Mouse (Mus musculus): ENCODE results near the gene Chmp4b. TPM values are rescaled to one million over a fixed set of nuclear protein-coding genes. Genes with fewer than 3 reads are reported as not detected.

The Chmp4b gene
- polyA plus RNA-seq, 1 experiment, result 217 TPM

- no peak for TF ChIP-seq POLR2A (IDR thresholded peaks at IDR 0.05; ENCODE audit: borderline replicate concordance, low read depth, low read length)
- H3K27ac ChIP-seq (ENCODE audit: insufficient read depth, low read depth, low read length), result no peak overlapping the region
- no peak overlapping the region for H3K4me3 ChIP-seq (ENCODE audit: insufficient read depth, low read length)
- H3K4me1 ChIP-seq (ENCODE audit: control insufficient read depth, insufficient read depth, low read length), result no peaks in the 10 kb centered on the region
Measured at GRCm38 (mm10) chr2:154707830-154708385, 56.4 kb downstream of the Chmp4b start.

GRCm38 (mm10) chr2:154711701-154712100, 60.2 kb downstream of the Chmp4b start:
- TF ChIP-seq POLR2A (IDR thresholded peaks at IDR 0.05; ENCODE audit: borderline replicate concordance, low read depth, low read length) (no peak), CTCF (IDR thresholded peaks at IDR 0.05; ENCODE audit: low read depth, low read length) (no peak)
- peaks cover 21% of the 10 kb centered on the region for H3K4me1 ChIP-seq (ENCODE audit: control insufficient read depth, insufficient read depth, low read length)
- H3K4me3 ChIP-seq (ENCODE audit: insufficient read depth, low read length), result no peak overlapping the region
- no peak overlapping the region for H3K27ac ChIP-seq (ENCODE audit: insufficient read depth, low read depth, low read length)

DNA sequence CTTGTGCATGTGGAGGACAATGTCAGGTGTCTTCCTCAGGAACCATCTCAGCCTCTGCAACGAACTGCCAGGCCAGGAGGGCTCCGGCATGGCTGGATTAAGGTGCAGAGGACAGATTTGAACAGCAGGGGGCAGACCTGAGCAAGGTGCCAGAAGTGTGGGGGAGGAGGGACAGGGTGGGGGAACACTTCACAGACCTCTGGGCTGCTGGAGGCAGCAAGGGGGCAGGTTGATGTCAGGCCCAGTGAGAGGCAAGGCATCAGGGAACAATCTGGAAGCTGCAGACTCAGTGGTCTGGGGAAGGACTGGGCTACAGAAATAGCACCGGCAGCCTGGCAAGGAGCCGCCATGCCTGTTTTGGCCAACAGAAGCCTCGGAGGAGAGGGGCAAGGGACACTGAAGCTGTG, 60.8 kb downstream of the Chmp4b start:
- no peak overlapping the region for H3K4me3 ChIP-seq (ENCODE audit: insufficient read depth, low read length)
- no peak overlapping the region for H3K27ac ChIP-seq (ENCODE audit: insufficient read depth, low read depth, low read length)
- TF ChIP-seq CTCF (IDR thresholded peaks at IDR 0.05; ENCODE audit: low read depth, low read length) (peak; percentile 95), POLR2A (IDR thresholded peaks at IDR 0.05; ENCODE audit: borderline replicate concordance, low read depth, low read length) (no peak)
- peaks cover 24% of the 10 kb centered on the region for H3K4me1 ChIP-seq (ENCODE audit: control insufficient read depth, insufficient read depth, low read length)

GRCm38 (mm10) chr2:154713083-154713482, 61.6 kb downstream of the Chmp4b start:
- H3K4me1 ChIP-seq (ENCODE audit: control insufficient read depth, insufficient read depth, low read length), result peaks cover 24% of the 10 kb centered on the region
- H3K27ac ChIP-seq (ENCODE audit: insufficient read depth, low read depth, low read length), result no peak overlapping the region
- no peak for TF ChIP-seq POLR2A (IDR thresholded peaks at IDR 0.05; ENCODE audit: borderline replicate concordance, low read depth, low read length)
- TF ChIP-seq CTCF (IDR thresholded peaks at IDR 0.05; ENCODE audit: low read depth, low read length), result peak; percentile 42; the same call in 1 of the 2 replicates
- no peak overlapping the region for H3K4me3 ChIP-seq (ENCODE audit: insufficient read depth, low read length)

DNA sequence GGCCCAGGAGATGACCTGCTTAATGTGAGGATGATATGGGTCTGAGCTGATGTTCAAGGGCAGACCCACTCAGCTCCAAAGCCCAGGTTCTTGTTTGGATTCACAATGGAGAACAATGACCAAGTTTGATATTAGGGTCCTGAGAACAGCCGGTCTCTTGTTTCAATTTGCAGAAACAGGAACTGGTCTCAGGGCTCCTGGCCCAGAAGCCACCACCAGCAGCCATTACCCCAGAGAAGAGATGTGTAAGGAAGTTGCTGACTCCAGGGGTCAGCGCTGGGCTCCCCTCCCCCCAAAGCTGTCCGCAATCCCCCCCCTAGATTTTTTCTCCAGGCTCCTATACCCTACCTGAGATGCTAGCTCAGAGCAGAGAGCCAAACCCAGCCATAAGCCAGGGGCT, 62.5 kb downstream of the Chmp4b start:
- Histone ChIP-seq H3K27ac (ENCODE audit: insufficient read depth, low read depth, low read length) (peak overlapping the region; percentile 70), H3K4me1 (ENCODE audit: control insufficient read depth, insufficient read depth, low read length) (peaks cover 24% of the 10 kb centered on the region), H3K4me3 (ENCODE audit: insufficient read depth, low read length) (no peak overlapping the region)
- TF ChIP-seq POLR2A (IDR thresholded peaks at IDR 0.05; ENCODE audit: borderline replicate concordance, low read depth, low read length) (no peak), CTCF (IDR thresholded peaks at IDR 0.05; ENCODE audit: low read depth, low read length) (no peak)

DNA sequence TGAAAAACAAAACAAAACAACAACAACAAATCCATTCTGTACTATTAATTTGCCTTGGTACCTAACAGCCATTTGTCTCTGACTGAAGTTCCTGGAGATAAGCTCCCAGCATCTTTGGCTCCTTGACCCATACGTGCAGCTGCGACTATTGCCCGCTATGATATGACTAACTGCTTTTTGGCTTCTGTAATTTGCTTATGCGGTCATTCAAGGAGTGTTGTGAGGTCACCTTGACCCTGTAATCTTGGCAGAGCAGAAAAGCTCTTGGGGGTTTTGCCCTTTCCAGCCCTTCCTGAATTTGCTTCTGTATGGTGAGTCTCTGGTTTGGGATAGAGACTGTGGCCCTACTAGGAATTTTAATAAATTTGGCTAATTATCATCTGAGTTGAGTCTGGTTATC, 65.1 kb downstream of the Chmp4b start:
- Histone ChIP-seq H3K4me3 (ENCODE audit: insufficient read depth, low read length) (no peak overlapping the region), H3K27ac (ENCODE audit: insufficient read depth, low read depth, low read length) (no peak overlapping the region), H3K4me1 (ENCODE audit: control insufficient read depth, insufficient read depth, low read length) (peaks cover 24% of the 10 kb centered on the region)
- TF ChIP-seq CTCF (IDR thresholded peaks at IDR 0.05; ENCODE audit: low read depth, low read length) (no peak), POLR2A (IDR thresholded peaks at IDR 0.05; ENCODE audit: borderline replicate concordance, low read depth, low read length) (no peak)

DNA sequence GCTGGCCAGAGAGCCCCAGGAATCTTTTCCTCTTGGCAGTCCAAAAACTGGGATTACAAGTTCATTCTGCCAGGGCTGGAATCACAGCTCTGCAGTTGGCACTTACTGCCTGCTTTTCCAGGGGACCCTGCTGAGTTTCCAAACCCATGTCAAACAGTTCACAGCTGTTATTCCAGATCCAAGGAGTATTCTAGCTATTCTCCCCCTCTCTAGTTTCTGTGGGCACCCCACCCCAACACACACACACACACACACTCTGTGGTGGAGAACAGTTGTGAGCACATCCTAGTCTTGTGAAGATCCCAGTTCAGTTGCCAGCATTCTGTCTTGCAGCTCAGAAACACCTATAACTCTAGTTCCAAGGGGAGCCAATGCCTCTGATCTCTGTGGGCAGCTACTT, 65.6 kb downstream of the Chmp4b start:
- H3K4me3 ChIP-seq (ENCODE audit: insufficient read depth, low read length), result no peak overlapping the region
- no peak for TF ChIP-seq POLR2A (IDR thresholded peaks at IDR 0.05; ENCODE audit: borderline replicate concordance, low read depth, low read length)
- TF ChIP-seq CTCF (IDR thresholded peaks at IDR 0.05; ENCODE audit: low read depth, low read length), result no peak
- H3K27ac ChIP-seq (ENCODE audit: insufficient read depth, low read depth, low read length), result no peak overlapping the region
- peaks cover 24% of the 10 kb centered on the region for H3K4me1 ChIP-seq (ENCODE audit: control insufficient read depth, insufficient read depth, low read length)

- TF ChIP-seq CTCF (IDR thresholded peaks at IDR 0.05; ENCODE audit: low read depth, low read length) (no peak), POLR2A (IDR thresholded peaks at IDR 0.05; ENCODE audit: borderline replicate concordance, low read depth, low read length) (no peak)
- Histone ChIP-seq H3K27ac (ENCODE audit: insufficient read depth, low read depth, low read length) (no peak overlapping the region), H3K4me3 (ENCODE audit: insufficient read depth, low read length) (no peak overlapping the region)
Measured at GRCm38 (mm10) chr2:154718855-154719556, 67.5 kb downstream of the Chmp4b start.

DNA sequence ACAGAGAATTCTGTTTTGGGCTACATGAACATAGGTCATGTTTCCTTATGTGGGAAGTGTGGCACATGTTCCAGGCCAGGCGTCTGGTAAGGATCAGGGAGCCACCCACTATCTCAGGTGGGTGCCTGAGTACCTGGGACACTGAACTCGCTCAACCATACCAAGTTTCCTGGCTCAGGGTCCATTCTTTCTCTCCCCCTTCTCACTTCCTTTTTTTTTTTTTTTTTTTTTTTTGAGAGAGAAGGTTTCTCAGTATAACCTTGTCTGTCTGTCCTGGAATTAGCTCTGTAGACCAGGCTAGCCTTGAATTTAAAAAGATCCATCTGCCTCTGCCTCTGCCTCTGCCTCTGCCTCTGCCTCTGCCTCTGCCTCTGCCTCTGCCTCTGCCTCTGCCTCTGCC, 68.8 kb downstream of the Chmp4b start:
- peaks cover 12% of the 10 kb centered on the region for H3K4me1 ChIP-seq (ENCODE audit: control insufficient read depth, insufficient read depth, low read length)
- H3K27ac ChIP-seq (ENCODE audit: insufficient read depth, low read depth, low read length), result no peak overlapping the region
- TF ChIP-seq POLR2A (IDR thresholded peaks at IDR 0.05; ENCODE audit: borderline replicate concordance, low read depth, low read length), result no peak
- no peak for TF ChIP-seq CTCF (IDR thresholded peaks at IDR 0.05; ENCODE audit: low read depth, low read length)
- H3K4me3 ChIP-seq (ENCODE audit: insufficient read depth, low read length), result no peak overlapping the region

More at GRCm38 (mm10) chr2:154718855-154719556, 67.5 kb downstream of the Chmp4b start:
- peaks cover 22% of the 10 kb centered on the region for H3K4me1 ChIP-seq (ENCODE audit: control insufficient read depth, insufficient read depth, low read length)

DNA sequence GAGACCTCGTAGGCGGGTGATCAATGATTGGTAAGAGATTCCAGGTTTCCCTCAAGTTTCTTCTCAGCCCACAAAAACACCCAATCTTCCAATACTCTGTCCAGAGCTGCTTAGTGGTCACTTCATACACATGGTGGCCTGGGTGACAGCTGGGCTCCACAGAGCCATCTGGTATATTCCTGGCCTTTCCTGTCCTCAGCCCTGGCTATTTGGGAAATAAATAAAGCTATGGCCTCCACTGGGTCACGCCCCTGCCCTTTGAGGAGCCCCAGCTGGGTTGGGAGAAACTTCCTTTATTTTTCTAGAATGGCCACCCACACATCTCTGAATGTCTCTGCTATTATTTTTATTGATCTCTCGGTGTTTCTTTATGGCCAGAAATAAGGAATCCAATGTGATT, 72.0 kb downstream of the Chmp4b start:
- no peak overlapping the region for H3K4me3 ChIP-seq (ENCODE audit: insufficient read depth, low read length)
- TF ChIP-seq CTCF (IDR thresholded peaks at IDR 0.05; ENCODE audit: low read depth, low read length), result no peak
- no peak for TF ChIP-seq POLR2A (IDR thresholded peaks at IDR 0.05; ENCODE audit: borderline replicate concordance, low read depth, low read length)
- peaks cover 6% of the 10 kb centered on the region for H3K4me1 ChIP-seq (ENCODE audit: control insufficient read depth, insufficient read depth, low read length)

More for the DNA sequence above, 72.0 kb downstream of the Chmp4b start:
- H3K27ac ChIP-seq (ENCODE audit: insufficient read depth, low read depth, low read length), result no peak overlapping the region
